Mouse (Mus musculus) activated CD4-positive, CD25-positive, alpha-beta regulatory T cell, adult 4 months (primary cell): ENCODE results near the gene Jchain. TPM values are rescaled to one million over a fixed set of nuclear protein-coding genes. Genes with fewer than 3 reads are reported as not detected.
A peak's percentile ranks its signal among the peaks of the same experiment; 100 is the strongest.
"Not testable (repeated sequence)": the region's sequence is repeated elsewhere in the genome, so short reads cannot be mapped to it uniquely, and the experiment has no call there.

Experiments
- ATAC-seq: one replicate; pipeline ENCODE4 v1.8.0; 2017
- polyA plus RNA-seq, 2 experiments: library from polyadenylated mRNA; unstranded; fragments of 100-300 nt; shearing (Covaris generic); gene quantifications; one replicate each; pipeline ENCODE4 v1.2.1; 2017

Gene Jchain
- polyA plus RNA-seq = 10 to 100 TPM in 1 of 2 experiments, under 1 TPM in 1; 0.24 to 55.3 TPM

- no peak for ATAC-seq
Measured at GRCm38 (mm10) chr5:88527657-88528056, at the start of gene Jchain. TSS of gene Jchain (minus strand) at chr5:88527891.

- ATAC-seq = no peak
Measured at GRCm38 (mm10) chr5:88575506-88576338, 48.0 kb upstream of the Jchain start.

- no peak for ATAC-seq
Measured at GRCm38 (mm10) chr5:88574829-88575228, 47.1 kb upstream of the Jchain start.

- ATAC-seq = no peak
Measured at GRCm38 (mm10) chr5:88569541-88569940, 41.9 kb upstream of the Jchain start.

- ATAC-seq = peak; percentile 24
Measured at GRCm38 (mm10) chr5:88566034-88566841, 38.5 kb upstream of the Jchain start.

- peak; percentile 33 for ATAC-seq
Measured at GRCm38 (mm10) chr5:88565148-88566033, 37.7 kb upstream of the Jchain start.

GRCm38 (mm10) chr5:88564501-88565147, 36.9 kb upstream of the Jchain start, which contains the start of gene Rufy3:
TSS of gene Rufy3 (plus strand) at chr5:88565040.
- ATAC-seq = peak; percentile 72

GRCm38 (mm10) chr5:88562863-88563780, 35.4 kb upstream of the Jchain start:
- ATAC-seq = no peak

GRCm38 (mm10) chr5:88561080-88561814, 33.6 kb upstream of the Jchain start:
- no peak for ATAC-seq

- ATAC-seq = no peak
Measured at GRCm38 (mm10) chr5:88558991-88559390, 31.3 kb upstream of the Jchain start.

- ATAC-seq = peak; percentile 86
Measured at GRCm38 (mm10) chr5:88554086-88554886, 26.6 kb upstream of the Jchain start, which contains the start of gene Utp3. TSS of gene Utp3 (plus strand) at chr5:88554462.

GRCm38 (mm10) chr5:88553271-88554085, 25.8 kb upstream of the Jchain start:
- peak; percentile 66 for ATAC-seq

GRCm38 (mm10) chr5:88545536-88545935, 17.8 kb upstream of the Jchain start:
- no peak for ATAC-seq

- ATAC-seq = not testable (repeated sequence)
Measured at GRCm38 (mm10) chr5:88544411-88544810, 16.7 kb upstream of the Jchain start.

- peak; percentile 72 for ATAC-seq
Measured at GRCm38 (mm10) chr5:88542651-88543282, 15.1 kb upstream of the Jchain start.

- no peak for ATAC-seq
Measured at GRCm38 (mm10) chr5:88540845-88541244, 13.2 kb upstream of the Jchain start.

- no peak for ATAC-seq
Measured at GRCm38 (mm10) chr5:88534697-88535096, 7.0 kb upstream of the Jchain start.

GRCm38 (mm10) chr5:88530908-88531307, 3.2 kb upstream of the Jchain start:
- ATAC-seq = no peak
